Mouse (Mus musculus) lung, postnatal 36 days (tissue): ENCODE data around the gene Rpl23.
"Not testable (repeated sequence)": the region's sequence is repeated elsewhere in the genome, so short reads cannot be mapped to it uniquely, and the experiment has no call there.

Experiments
- DNase-seq: peaks from one replicate; pipeline ENCODE4 v3.0.0; 2022; ENCODE audit warnings: mixed read lengths

Gene Rpl23

DNA sequence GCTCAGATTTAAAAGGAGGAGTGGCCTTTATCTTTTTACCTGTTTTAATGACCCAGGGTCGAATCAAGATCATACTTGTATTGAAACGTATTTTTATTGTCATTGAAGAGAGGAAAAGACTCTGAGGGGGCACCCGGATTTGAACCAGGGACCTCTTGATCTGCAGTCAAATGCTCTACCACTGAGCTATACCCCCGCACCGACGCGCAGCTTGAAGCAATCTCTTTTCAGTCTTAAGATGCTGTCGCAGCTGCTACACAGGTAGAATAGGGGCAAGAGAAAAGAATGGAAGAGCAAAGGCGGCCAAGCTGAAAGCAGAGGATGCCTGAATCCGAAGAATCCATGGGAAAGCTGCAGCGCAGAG, 16.5 kb upstream of the Rpl23 start, which contains the start of gene Lasp1:
Gene Lasp1, plus strand, starts transcription at position 219 of the 364 bp plus-strand sequence.
- peak; percentile 92 for DNase-seq

- no peak for DNase-seq
Measured at GRCm38 (mm10) chr11:97798083-97798435, 15.8 kb upstream of the Rpl23 start.

DNA sequence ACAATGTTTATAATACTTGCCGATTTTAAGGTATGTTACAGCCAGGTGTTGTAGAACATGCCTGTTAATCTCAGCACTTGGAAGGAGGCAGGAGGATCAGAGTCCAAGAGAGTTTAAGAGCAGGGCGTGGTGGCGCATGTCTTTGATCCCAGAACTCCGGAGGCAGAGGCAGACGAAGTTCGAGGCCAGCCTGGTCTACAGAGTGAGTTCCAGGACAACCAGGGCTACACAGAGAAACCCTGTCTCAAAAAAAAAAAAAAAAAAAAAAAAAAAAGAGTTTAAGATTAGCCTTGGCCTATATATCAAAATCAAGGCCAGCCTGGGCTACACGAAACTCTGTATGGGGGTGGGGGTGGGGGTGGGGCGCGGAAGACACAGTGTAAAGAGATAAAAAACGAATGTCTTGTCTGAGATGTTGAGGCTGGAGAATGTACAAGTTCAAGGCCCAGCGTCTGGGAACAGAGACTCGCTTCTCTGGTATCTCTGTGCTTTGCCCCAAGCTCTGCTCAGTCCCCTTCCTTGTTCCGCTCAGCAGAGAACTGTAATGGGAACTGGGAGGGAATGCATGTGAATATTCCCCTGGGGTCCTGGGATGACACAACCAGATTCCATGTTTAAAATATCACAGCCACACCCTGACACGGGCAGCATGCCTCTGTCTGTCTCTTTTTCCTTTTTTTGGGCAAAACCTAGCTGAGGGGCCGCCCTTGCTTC, 15.3 kb upstream of the Rpl23 start:
- no peak for DNase-seq

DNA sequence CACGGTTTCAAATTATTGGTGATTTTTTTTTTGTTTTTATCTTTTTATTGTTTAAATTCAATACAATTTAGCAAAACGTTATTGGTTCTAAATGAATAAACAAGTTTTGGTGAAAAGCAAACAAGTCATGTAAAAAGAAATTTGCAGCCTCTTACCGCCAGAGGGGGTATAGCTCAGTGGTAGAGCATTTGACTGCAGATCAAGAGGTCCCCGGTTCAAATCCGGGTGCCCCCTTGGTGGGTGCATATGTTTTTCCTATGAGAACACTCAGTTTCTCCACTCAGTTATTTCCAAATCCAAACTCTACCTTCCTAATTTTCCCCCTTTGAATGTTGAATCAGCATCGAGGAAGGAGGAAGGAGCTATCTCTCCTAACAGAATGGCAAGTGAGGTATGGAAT, 14.7 kb upstream of the Rpl23 start:
- peak; percentile 87 for DNase-seq

DNA sequence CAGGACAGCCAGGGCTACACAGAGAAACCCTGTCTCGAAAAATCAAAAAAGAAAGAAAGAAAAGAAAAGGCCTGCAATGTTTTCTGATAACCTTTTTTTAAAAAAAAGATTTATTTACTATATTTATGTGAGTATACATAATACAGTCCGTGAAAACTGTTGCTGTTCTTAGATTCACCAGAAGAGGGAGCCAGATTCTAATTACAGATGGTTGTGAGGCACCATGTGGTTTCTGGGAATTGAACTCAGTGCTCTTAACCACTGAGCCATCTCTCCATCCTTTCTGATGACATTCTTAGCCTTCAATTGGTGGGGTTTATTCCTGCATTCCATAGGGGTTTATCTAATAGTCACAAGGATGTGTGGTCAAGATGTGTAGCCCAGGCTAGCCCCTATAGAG, 10.9 kb upstream of the Rpl23 start:
- peak; percentile 93 for DNase-seq

GRCm38 (mm10) chr11:97790778-97791438, 8.7 kb upstream of the Rpl23 start:
- DNase-seq = not testable (repeated sequence)

DNA sequence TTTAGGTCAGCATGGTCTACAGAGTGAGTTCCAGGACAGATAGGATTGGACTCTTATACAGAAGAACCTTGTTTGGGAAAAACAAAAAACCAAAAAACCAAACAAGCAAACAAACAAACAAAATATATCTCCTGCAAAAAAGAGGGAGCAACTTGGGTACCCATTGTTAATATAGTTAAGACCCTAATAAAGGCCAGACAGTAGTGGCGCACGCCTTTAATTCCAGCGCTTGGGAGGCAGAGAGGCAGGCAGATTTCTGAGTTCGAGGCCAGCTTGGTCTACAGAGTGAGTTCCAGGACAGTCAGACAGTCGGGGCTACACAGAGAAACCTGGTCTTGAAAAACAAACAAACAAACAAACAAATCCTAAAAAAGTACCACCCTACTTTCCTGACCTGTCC, 7.5 kb upstream of the Rpl23 start:
- no peak for DNase-seq

GRCm38 (mm10) chr11:97787961-97788360, 5.7 kb upstream of the Rpl23 start:
- DNase-seq = no peak

DNA sequence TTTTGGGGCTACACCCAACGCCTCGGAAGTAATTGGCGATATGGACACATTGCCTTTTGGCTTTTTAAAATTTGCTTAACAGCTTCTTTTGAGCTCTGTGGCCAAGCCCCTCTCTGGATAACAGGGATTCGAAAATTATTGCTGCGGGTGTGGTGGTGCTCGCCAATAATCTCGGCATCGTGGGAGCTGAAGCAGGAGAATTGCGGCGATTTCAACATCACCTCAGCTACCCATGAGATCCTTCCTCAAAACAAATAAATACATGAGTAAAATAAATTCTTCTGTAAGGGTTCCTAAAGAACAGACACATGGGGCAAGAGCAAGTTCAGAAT, 293 bp upstream of the Rpl23 start:
- no peak for DNase-seq

GRCm38 (mm10) chr11:97781478-97781831, 782 bp downstream of the Rpl23 start:
- DNase-seq = no peak

- DNase-seq = no peak
Measured at GRCm38 (mm10) chr11:97779968-97780701, 2.1 kb downstream of the Rpl23 start.

- DNase-seq = no peak
Measured at GRCm38 (mm10) chr11:97778918-97779317, 3.3 kb downstream of the Rpl23 start.

GRCm38 (mm10) chr11:97777129-97777529, 5.1 kb downstream of the Rpl23 start:
- peak; percentile 54 for DNase-seq

DNA sequence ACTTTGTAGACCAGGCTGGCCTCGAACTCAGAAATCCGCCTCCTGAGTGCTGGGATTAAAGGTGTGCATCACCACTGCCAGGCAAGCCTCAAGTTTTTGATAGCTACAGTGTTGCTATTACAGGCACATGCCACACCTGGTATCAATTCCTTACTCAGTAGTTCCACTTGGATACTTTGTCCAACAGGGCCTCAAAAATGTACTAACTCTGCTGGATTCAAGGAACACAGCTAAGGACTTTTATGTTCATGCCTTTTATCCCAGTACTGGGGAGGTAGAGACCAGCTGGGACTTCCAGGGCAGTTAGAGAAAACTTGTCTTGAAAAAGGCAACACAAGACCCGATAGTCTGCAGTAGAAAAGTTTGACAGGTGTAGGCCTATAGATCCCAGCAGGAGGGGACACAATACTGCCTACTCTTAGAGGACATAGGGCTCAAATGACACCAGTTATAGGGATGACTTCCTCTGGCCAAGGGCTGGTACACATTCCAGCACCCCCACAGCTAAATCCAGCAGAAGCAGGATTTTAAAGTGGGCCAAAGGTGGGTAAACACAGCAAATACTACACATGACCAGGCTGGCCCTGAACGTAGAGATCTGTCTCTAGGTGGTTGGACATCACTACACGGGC, 5.6 kb downstream of the Rpl23 start:
- DNase-seq = no peak

- DNase-seq = no peak
Measured at GRCm38 (mm10) chr11:97775808-97776496, 6.3 kb downstream of the Rpl23 start, which contains the start of gene 1700001P01Rik. Gene 1700001P01Rik (minus strand): TSS chr11:97775918.

- no peak for DNase-seq
Measured at GRCm38 (mm10) chr11:97775186-97775585, 7.1 kb downstream of the Rpl23 start.

DNA sequence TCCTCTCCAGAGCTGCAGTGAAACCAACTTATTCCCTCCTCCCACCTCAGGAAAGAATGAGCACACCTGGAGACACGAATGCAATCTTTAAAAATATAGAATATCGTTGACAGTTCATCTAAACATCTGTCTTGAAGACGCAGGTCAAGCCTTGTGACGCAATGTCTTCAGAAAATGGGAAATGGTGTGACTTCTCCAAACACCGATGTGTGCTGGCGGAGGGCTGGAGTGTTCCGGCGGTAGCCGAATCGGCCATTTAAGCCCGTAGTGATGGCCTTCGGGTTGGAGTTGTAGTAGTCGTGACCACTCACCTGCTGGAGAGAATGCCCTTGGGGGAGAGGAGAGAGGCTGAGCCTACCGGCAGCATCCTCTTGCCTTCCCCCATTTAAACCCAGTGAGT, 10.8 kb downstream of the Rpl23 start:
- DNase-seq = no peak

DNA sequence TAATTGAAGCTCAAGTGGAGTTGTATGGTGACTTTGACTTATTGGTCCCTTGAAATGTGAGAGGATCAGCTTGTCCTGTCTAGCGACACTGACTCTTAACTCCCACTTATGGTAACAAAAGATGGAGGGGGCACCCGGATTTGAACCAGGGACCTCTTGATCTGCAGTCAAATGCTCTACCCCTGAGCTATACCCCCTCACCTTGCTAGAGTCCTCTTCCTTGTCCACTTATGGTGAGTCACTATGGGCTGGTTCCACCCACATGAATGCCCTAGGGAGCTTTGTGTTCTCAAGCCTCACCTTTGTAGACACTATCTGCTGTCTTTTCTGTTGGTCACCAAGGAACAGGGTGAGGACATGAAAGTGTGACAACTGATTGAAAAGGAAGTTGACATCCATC, 12.5 kb downstream of the Rpl23 start:
- DNase-seq = no peak

- peak; percentile 97 for DNase-seq
Measured at GRCm38 (mm10) chr11:97766154-97766881, 15.9 kb downstream of the Rpl23 start, which contains the start of gene Cwc25. Gene Cwc25 (minus strand): TSS chr11:97766556.

DNA sequence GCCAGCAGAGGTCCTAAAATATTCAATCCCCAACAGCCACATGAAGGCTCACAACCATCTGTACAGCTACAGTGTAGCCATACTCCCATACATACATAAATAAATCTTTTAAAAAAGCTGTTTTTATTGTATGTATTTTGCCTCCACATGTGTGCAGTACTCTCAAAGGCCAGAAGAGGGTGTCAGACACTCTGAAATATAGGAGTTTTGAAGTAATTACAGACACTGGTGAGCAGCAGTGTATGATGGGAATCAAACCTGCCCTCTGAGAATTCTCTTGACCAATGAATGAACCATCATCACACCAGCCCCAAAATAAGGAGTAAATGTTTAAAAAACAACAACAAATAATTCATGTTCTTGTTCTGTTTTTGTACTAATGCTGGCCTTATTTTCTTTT, 20.6 kb downstream of the Rpl23 start:
- no peak for DNase-seq

DNA sequence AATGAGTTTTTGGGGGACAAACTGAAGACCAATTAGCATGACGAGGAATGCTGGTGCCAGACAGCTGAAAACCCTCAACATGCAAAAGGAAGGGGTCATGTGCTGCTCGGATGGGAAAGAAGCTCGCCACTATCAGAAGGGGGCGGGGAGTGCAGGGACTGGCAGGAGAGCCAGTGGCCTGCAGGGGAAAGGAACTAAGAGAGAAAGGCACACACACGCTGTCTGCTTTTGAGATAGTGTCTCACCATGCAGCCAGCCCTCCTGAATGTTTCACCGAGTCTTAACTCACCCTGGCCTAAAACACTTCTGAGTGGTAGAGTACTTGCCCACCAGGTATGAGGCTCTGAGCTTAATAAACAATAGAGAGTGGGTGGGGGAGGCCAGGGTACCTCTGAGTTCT, 23.3 kb downstream of the Rpl23 start:
- DNase-seq = no peak

GRCm38 (mm10) chr11:97758125-97758524, 24.1 kb downstream of the Rpl23 start:
- DNase-seq = no peak
